Mouse (Mus musculus) megakaryocyte, embryonic 14.5 days (primary cell): ENCODE results near the gene Naa11.

ENCODE experiments used
- FLI1 ChIP-seq: IDR thresholded peaks from 2 replicates; pipeline ENCODE4 v1.6.1; 2012; ENCODE audit warnings: low read length, inconsistent platforms, mixed read lengths
- GATA1 ChIP-seq: IDR thresholded peaks from 3 replicates; pipeline ENCODE4 v1.6.1; 2012; ENCODE audit warnings: mixed read lengths, low read length, inconsistent platforms, borderline replicate concordance

- TF ChIP-seq GATA1 (no peak), FLI1 (no peak)
Measured at GRCm38 (mm10) chr5:97415837-97416236, 23.7 kb upstream of the Naa11 start.
